Mouse (Mus musculus): ENCODE measurements around the gene Hrasls5. TPM values are rescaled to one million over a fixed set of nuclear protein-coding genes. Genes with fewer than 3 reads are reported as not detected.

Hrasls5 gene
- total and polyA plus RNA-seq, 3 experiments: not detected

GRCm38 (mm10) chr19:7601551-7601950 lies 10.8 kb upstream of the Hrasls5 start:
- no peak for TF ChIP-seq CTCF (IDR thresholded peaks at IDR 0.05; ENCODE audit: low read depth, low read length)
- no peak for TF ChIP-seq GATA2 (IDR thresholded peaks at IDR 0.05; ENCODE audit: borderline replicate concordance, low read depth, low read length)
- TF ChIP-seq TAL1 (conservative IDR thresholded peaks at IDR 0.05; ENCODE audit: low read depth, low read length): no peak
- TF ChIP-seq POLR2AphosphoS5 (IDR thresholded peaks at IDR 0.05; ENCODE audit: insufficient replicate concordance, low read depth, low read length): no peak
- TF ChIP-seq GATA1 (IDR thresholded peaks at IDR 0.05; ENCODE audit: borderline replicate concordance, low read length): no peak
- DNase-seq (ENCODE audit: low spot score): no peak
- Histone ChIP-seq H3K4me1 (ENCODE audit: insufficient read depth, low read depth, low read length) (no peaks in the 10 kb centered on the region), H3K9me3 (replicated peaks) (no peaks in the 10 kb centered on the region), H3K27me3 (ENCODE audit: insufficient read depth, low read length) (peaks cover 2% of the 10 kb centered on the region; the same call in 1 of the 2 replicates), H3K4me3 (ENCODE audit: low read depth, low read length) (no peak overlapping the region), H3K36me3 (replicated peaks) (no peaks in the 10 kb centered on the region)
- ATAC-seq (ENCODE audit: extremely low read depth, insufficient number of reproducible peaks, low FRiP score, poor library complexity, severe bottlenecking): no peak

- no peaks in the 10 kb centered on the region for H3K36me3 ChIP-seq (replicated peaks)
- peaks cover 2% of the 10 kb centered on the region; the same call in 1 of the 2 replicates for H3K27me3 ChIP-seq (ENCODE audit: insufficient read depth, low read length)
- no peak overlapping the region for H3K4me3 ChIP-seq (ENCODE audit: low read depth, low read length)
- no peak for TF ChIP-seq POLR2AphosphoS5 (IDR thresholded peaks at IDR 0.05; ENCODE audit: insufficient replicate concordance, low read depth, low read length)
- TF ChIP-seq GATA1 (IDR thresholded peaks at IDR 0.05; ENCODE audit: borderline replicate concordance, low read length): no peak
- no peak for TF ChIP-seq CTCF (IDR thresholded peaks at IDR 0.05; ENCODE audit: low read depth, low read length)
- no peak for TF ChIP-seq TAL1 (conservative IDR thresholded peaks at IDR 0.05; ENCODE audit: low read depth, low read length)
- TF ChIP-seq GATA2 (IDR thresholded peaks at IDR 0.05; ENCODE audit: borderline replicate concordance, low read depth, low read length): no peak
- no peaks in the 10 kb centered on the region for H3K9me3 ChIP-seq (replicated peaks)
- ATAC-seq (ENCODE audit: extremely low read depth, insufficient number of reproducible peaks, low FRiP score, poor library complexity, severe bottlenecking) (no peak), DNase-seq (ENCODE audit: low spot score) (no peak)
- H3K4me1 ChIP-seq (ENCODE audit: insufficient read depth, low read depth, low read length): no peaks in the 10 kb centered on the region
Observed at GRCm38 (mm10) chr19:7604107-7604506, 8.2 kb upstream of the Hrasls5 start.

GRCm38 (mm10) chr19:7605013-7605412 lies 7.3 kb upstream of the Hrasls5 start:
- Histone ChIP-seq H3K9me3 (replicated peaks) (no peaks in the 10 kb centered on the region), H3K36me3 (replicated peaks) (no peaks in the 10 kb centered on the region), H3K27me3 (ENCODE audit: insufficient read depth, low read length) (peaks cover 2% of the 10 kb centered on the region; the same call in 1 of the 2 replicates), H3K4me3 (ENCODE audit: low read depth, low read length) (no peak overlapping the region), H3K4me1 (ENCODE audit: insufficient read depth, low read depth, low read length) (no peaks in the 10 kb centered on the region)
- DNase-seq (ENCODE audit: low spot score) (no peak), ATAC-seq (ENCODE audit: extremely low read depth, insufficient number of reproducible peaks, low FRiP score, poor library complexity, severe bottlenecking) (no peak)
- TF ChIP-seq TAL1 (conservative IDR thresholded peaks at IDR 0.05; ENCODE audit: low read depth, low read length) (no peak), CTCF (IDR thresholded peaks at IDR 0.05; ENCODE audit: low read depth, low read length) (no peak), GATA2 (IDR thresholded peaks at IDR 0.05; ENCODE audit: borderline replicate concordance, low read depth, low read length) (no peak), POLR2AphosphoS5 (IDR thresholded peaks at IDR 0.05; ENCODE audit: insufficient replicate concordance, low read depth, low read length) (no peak), GATA1 (IDR thresholded peaks at IDR 0.05; ENCODE audit: borderline replicate concordance, low read length) (no peak)

GRCm38 (mm10) chr19:7605930-7606783 lies 6.2 kb upstream of the Hrasls5 start:
- Histone ChIP-seq H3K4me1 (ENCODE audit: insufficient read depth, low read depth, low read length) (no peaks in the 10 kb centered on the region), H3K9me3 (replicated peaks) (no peaks in the 10 kb centered on the region), H3K27me3 (ENCODE audit: insufficient read depth, low read length) (no peaks in the 10 kb centered on the region; the same call in 1 of the 2 replicates), H3K4me3 (ENCODE audit: low read depth, low read length) (no peak overlapping the region), H3K36me3 (replicated peaks) (no peaks in the 10 kb centered on the region)
- ATAC-seq (ENCODE audit: extremely low read depth, insufficient number of reproducible peaks, low FRiP score, poor library complexity, severe bottlenecking) (no peak), DNase-seq (ENCODE audit: low spot score) (no peak)
- TF ChIP-seq POLR2AphosphoS5 (IDR thresholded peaks at IDR 0.05; ENCODE audit: insufficient replicate concordance, low read depth, low read length) (no peak), CTCF (IDR thresholded peaks at IDR 0.05; ENCODE audit: low read depth, low read length) (no peak), GATA1 (IDR thresholded peaks at IDR 0.05; ENCODE audit: borderline replicate concordance, low read length) (no peak), GATA2 (IDR thresholded peaks at IDR 0.05; ENCODE audit: borderline replicate concordance, low read depth, low read length) (no peak), TAL1 (conservative IDR thresholded peaks at IDR 0.05; ENCODE audit: low read depth, low read length) (no peak)

GRCm38 (mm10) chr19:7606801-7607689 lies 5.3 kb upstream of the Hrasls5 start, which contains the start of gene Lgals12:
Lgals12 (minus strand) TSS chr19:7607193.
- ATAC-seq (ENCODE audit: extremely low read depth, insufficient number of reproducible peaks, low FRiP score, poor library complexity, severe bottlenecking) (no peak), DNase-seq (ENCODE audit: low spot score) (no peak)
- Histone ChIP-seq H3K9me3 (replicated peaks) (no peaks in the 10 kb centered on the region), H3K36me3 (replicated peaks) (no peaks in the 10 kb centered on the region), H3K27me3 (ENCODE audit: insufficient read depth, low read length) (no peaks in the 10 kb centered on the region; the same call in 1 of the 2 replicates), H3K4me3 (ENCODE audit: low read depth, low read length) (no peak within 1 kb of the TSS), H3K4me1 (ENCODE audit: insufficient read depth, low read depth, low read length) (no peaks in the 10 kb centered on the region)
- TF ChIP-seq POLR2AphosphoS5 (IDR thresholded peaks at IDR 0.05; ENCODE audit: insufficient replicate concordance, low read depth, low read length) (no peak), GATA1 (IDR thresholded peaks at IDR 0.05; ENCODE audit: borderline replicate concordance, low read length) (no peak), CTCF (IDR thresholded peaks at IDR 0.05; ENCODE audit: low read depth, low read length) (no peak), TAL1 (conservative IDR thresholded peaks at IDR 0.05; ENCODE audit: low read depth, low read length) (no peak), GATA2 (IDR thresholded peaks at IDR 0.05; ENCODE audit: borderline replicate concordance, low read depth, low read length) (no peak)

All from G1E (cell line).